Mouse (Mus musculus): ENCODE measurements around the gene Scgb1b27. TPM values are rescaled to one million over a fixed set of nuclear protein-coding genes. Genes with fewer than 3 reads are reported as not detected.
"Not testable (repeated sequence)": the region's sequence is repeated elsewhere in the genome, so short reads cannot be mapped to it uniquely, and the experiment has no call there.

Gene Scgb1b27
- polyA plus RNA-seq (2015; fragmentation: Nextera tagmentation; extraction: Ambion mirVana), result not detected in 2 replicates

- H3K27me3 ChIP-seq; H3K4me3 ChIP-seq (replicated peaks); H3K9me3 ChIP-seq (replicated peaks); H3K27ac ChIP-seq; ATAC-seq (replicated peaks; ENCODE audit: low FRiP score); H3K4me2 ChIP-seq; H3K36me3 ChIP-seq; H3K9ac ChIP-seq; H3K4me1 ChIP-seq: not testable (repeated sequence)
- WGBS, result 87% methylated on average over 1 of the region's 1 CpGs
These were observed at the start of gene Scgb1b27 for GRCm38 (mm10) chr7:34021183-34021582. Scgb1b27 (plus strand) TSS chr7:34021483.

DNA sequence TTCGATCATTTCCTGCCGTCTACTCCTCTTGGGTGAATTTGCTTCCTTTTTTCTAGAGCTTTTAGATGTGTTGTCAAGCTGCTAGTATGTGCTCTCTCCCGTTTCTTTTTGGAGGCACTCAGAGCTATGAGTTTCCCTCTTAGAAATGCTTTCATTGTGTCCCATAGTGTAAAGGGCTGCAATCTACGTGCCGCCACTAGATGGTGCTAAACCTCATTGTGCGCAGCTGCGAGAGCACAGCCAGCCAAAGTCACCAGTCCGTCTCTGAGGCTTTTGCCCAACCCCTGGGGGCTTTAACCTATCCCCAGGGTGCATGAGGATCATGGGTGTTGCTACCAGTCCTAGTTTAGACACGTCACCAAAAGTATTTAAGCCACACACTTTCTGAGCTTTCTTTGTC lies 39.0 kb upstream of the Scgb1b27 start:
- not testable (repeated sequence) for H3K27me3 ChIP-seq; H3K36me3 ChIP-seq; H3K4me2 ChIP-seq; H3K9ac ChIP-seq; H3K9me3 ChIP-seq (replicated peaks); ATAC-seq (replicated peaks; ENCODE audit: low FRiP score); H3K27ac ChIP-seq; H3K4me1 ChIP-seq; H3K4me3 ChIP-seq (replicated peaks)
- 23% methylated on average over 8 of the region's 9 CpGs for WGBS

DNA sequence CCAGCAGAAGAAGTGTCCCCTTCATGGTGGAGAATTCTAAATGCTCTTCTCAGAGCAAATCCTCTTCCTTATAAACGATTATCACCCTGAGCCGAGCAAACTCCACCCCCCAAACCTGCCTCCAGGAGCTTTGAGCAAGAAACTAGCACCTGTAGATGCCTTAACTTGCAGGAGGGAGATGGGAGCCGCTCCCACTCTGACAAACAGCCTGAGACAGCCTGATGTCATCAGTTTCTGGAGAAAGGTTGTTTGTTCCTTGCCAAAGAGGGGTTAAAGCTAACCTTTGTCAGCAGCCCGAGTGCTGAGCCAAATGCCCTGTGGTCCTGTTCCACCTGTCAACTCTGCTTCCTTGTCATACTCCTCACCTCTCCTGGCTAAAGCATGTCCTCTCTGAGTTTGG lies 7.4 kb upstream of the Scgb1b27 start, which contains the start of gene Scgb2b27:
TSS of gene Scgb2b27 (minus strand) at position 101 of the 400 bp plus-strand sequence.
- H3K9ac ChIP-seq, result no peak within 1 kb of the TSS
- H3K4me2 ChIP-seq, result no peak within 1 kb of the TSS
- no peak within 1 kb of the TSS for H3K4me3 ChIP-seq (replicated peaks)
- WGBS, result 68% methylated on average over 4 of the region's 4 CpGs
- H3K4me1 ChIP-seq, result no peaks in the 10 kb centered on the region
- ATAC-seq (replicated peaks; ENCODE audit: low FRiP score), result no peak
- H3K9me3 ChIP-seq (replicated peaks), result peaks cover 12% of the 10 kb centered on the region; the same call in 1 of the 2 replicates
- no peak within 1 kb of the TSS for H3K27ac ChIP-seq
- no peaks in the 10 kb centered on the region for H3K27me3 ChIP-seq
- H3K36me3 ChIP-seq, result no peaks in the 10 kb centered on the region

DNA sequence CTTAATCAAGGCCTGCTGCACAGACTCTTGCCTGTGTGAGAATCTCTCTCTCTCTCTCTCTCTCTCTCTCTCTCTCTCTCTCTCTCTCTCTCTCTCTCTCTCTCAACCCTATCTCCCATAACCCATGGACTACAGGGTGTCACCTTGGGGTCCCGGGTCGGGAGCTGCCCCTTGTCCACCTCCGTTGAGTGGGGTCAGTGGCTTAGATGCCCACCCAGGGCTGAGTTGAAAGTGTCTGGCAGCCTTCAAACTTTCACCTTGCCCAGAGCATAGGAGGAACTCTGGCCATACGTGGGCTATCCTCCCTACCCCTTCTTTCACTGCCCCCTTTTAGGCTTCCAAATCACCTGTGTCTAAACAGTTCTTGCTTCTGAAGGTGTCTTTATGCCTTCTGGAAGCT lies 4.4 kb downstream of the Scgb1b27 start:
- no peak for ATAC-seq (replicated peaks; ENCODE audit: low FRiP score)
- H3K4me1 ChIP-seq, result no peaks in the 10 kb centered on the region
- H3K27ac ChIP-seq, result no peak overlapping the region
- 83% methylated on average over 4 of the region's 4 CpGs for WGBS
- H3K4me2 ChIP-seq, result no peak overlapping the region
- H3K9ac ChIP-seq, result no peak overlapping the region
- no peaks in the 10 kb centered on the region for H3K27me3 ChIP-seq
- H3K4me3 ChIP-seq (replicated peaks), result no peak overlapping the region
- H3K9me3 ChIP-seq (replicated peaks), result peaks cover 13% of the 10 kb centered on the region; the same call in 1 of the 2 replicates
- no peaks in the 10 kb centered on the region for H3K36me3 ChIP-seq

- peaks cover 17% of the 10 kb centered on the region; the same call in 1 of the 2 replicates for H3K9me3 ChIP-seq (replicated peaks)
- H3K27ac ChIP-seq; H3K27me3 ChIP-seq; H3K4me1 ChIP-seq; H3K36me3 ChIP-seq; H3K4me3 ChIP-seq (replicated peaks); H3K4me2 ChIP-seq; ATAC-seq (replicated peaks; ENCODE audit: low FRiP score); H3K9ac ChIP-seq: not testable (repeated sequence)
- 84% methylated on average over 9 of the region's 9 CpGs for WGBS
These were observed 5.9 kb downstream of the Scgb1b27 start for GRCm38 (mm10) chr7:34027202-34027601.

DNA sequence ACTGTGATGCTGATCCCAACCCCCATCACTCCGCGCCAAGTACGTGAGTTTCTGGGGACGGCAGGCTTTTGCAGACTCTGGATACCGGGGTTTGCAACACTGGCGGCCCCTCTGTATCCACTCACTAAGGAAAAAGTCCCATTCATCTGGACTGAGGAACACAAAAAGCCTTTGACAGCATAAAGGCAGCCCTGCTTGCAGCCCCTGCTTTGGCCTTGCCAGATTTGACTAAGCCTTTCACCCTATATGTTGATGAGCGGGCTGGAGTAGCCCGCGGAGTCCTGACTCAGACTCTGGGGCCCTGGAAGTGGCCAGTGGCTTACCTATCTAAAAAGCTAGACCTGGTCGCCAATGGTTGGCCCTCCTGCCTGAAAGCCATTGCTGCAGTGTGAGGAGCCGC lies 8.7 kb downstream of the Scgb1b27 start:
- H3K4me2 ChIP-seq, result no peak overlapping the region
- H3K27me3 ChIP-seq, result no peaks in the 10 kb centered on the region
- no peak for ATAC-seq (replicated peaks; ENCODE audit: low FRiP score)
- H3K9me3 ChIP-seq (replicated peaks), result peaks cover 21% of the 10 kb centered on the region; the same call in 1 of the 2 replicates
- no peaks in the 10 kb centered on the region for H3K4me1 ChIP-seq
- no peak overlapping the region for H3K27ac ChIP-seq
- H3K4me3 ChIP-seq (replicated peaks), result no peak overlapping the region
- H3K9ac ChIP-seq, result no peak overlapping the region
- WGBS, result 94% methylated on average over 11 of the region's 11 CpGs
- no peaks in the 10 kb centered on the region for H3K36me3 ChIP-seq

GRCm38 (mm10) chr7:34034579-34034978 lies 13.3 kb downstream of the Scgb1b27 start:
- WGBS, result 86% methylated on average over 4 of the region's 4 CpGs
- not testable (repeated sequence) for ATAC-seq (replicated peaks; ENCODE audit: low FRiP score); H3K4me3 ChIP-seq (replicated peaks); H3K36me3 ChIP-seq; H3K9ac ChIP-seq; H3K27ac ChIP-seq; H3K4me1 ChIP-seq; H3K27me3 ChIP-seq; H3K4me2 ChIP-seq
- H3K9me3 ChIP-seq (replicated peaks), result peaks cover 14% of the 10 kb centered on the region; the same call in 1 of the 2 replicates

DNA sequence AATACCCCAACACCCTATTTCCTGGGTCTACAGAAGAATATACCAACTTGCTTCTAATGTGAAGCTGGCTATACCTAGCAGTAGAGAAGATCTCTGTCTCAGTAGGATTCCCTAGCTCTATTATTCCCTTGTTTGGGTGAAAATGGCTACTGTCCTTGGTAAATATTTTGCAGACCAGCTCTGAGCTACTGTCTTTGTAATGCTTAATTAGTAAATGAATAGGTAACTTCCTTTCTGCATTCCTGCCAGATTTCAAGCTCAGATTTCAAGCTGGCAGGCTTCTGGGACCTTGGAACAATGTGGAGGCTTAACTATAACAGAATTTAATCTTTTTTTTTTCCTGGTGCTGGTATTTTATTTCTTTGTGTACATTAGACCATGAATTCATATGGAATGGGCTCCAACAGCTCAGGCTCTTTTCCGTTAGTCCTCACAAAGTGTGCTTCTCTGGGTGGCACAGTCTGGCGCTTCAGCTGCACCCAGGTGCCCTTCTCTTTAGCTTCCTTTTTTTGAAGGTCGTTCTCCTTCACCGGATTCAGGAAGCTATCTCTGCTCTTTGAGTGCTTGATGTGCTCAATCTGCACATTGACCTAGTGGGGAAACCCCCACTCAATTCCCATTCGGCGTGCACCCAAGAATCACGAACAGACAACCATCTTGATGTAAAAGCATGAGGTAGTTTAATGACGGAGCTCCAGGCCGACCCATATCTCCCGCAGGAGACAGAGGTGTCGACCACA lies 15.0 kb downstream of the Scgb1b27 start:
- H3K9ac ChIP-seq; H3K9me3 ChIP-seq (replicated peaks); ATAC-seq (replicated peaks; ENCODE audit: low FRiP score); H3K27ac ChIP-seq; H3K4me1 ChIP-seq; H3K27me3 ChIP-seq; H3K4me2 ChIP-seq; H3K4me3 ChIP-seq (replicated peaks); H3K36me3 ChIP-seq: not testable (repeated sequence)
- WGBS, result 90% methylated on average over 11 of the region's 11 CpGs

DNA sequence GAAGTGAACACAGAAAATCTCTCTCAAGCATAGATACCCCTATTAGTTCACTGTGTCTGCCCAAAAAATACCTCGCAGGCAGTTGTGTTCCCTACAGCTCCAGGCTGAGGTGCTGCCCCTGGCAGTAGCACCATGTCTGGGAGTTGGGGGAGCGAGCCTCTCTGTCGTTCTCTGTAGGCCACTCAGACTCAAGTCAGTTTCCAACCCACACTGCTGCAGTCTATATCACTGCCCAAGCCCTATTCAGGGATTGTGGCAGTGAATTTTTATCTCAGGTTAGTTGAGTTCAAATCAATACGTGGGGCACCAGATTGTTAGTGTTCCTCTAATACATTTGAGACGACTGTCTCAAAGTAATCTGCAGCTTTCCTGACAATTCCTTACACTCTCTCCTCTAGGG lies 46.8 kb downstream of the Scgb1b27 start:
- ATAC-seq (replicated peaks; ENCODE audit: low FRiP score); H3K4me2 ChIP-seq; H3K27me3 ChIP-seq; H3K36me3 ChIP-seq; H3K4me1 ChIP-seq; H3K9ac ChIP-seq; H3K9me3 ChIP-seq (replicated peaks); H3K27ac ChIP-seq; H3K4me3 ChIP-seq (replicated peaks): not testable (repeated sequence)
- WGBS, result 81% methylated on average over 5 of the region's 5 CpGs

Other genes with a start within 250 kb of the Scgb1b27 start
- gene Scgb2b26, start 76.4 kb upstream of the Scgb1b27 start, polyA plus RNA-seq (2015; fragmentation: Nextera tagmentation; extraction: Ambion mirVana), result not detected in 2 replicates
- not detected in 2 replicates for gene Scgb2b27, start 7.5 kb upstream of the Scgb1b27 start, polyA plus RNA-seq (2015; fragmentation: Nextera tagmentation; extraction: Ambion mirVana)
- not detected in 2 replicates for gene Scgb1b30, start 73.9 kb downstream of the Scgb1b27 start, polyA plus RNA-seq (2015; fragmentation: Nextera tagmentation; extraction: Ambion mirVana)
- gene Wtip, start 111.8 kb downstream of the Scgb1b27 start, polyA plus RNA-seq (2015; fragmentation: Nextera tagmentation; extraction: Ambion mirVana), result 6.3 and 8.2 TPM in 2 replicates
- gene Uba2, start 148.1 kb downstream of the Scgb1b27 start, polyA plus RNA-seq (2015; fragmentation: Nextera tagmentation; extraction: Ambion mirVana), result 221 and 223 TPM in 2 replicates
- 64.8 and 67.7 TPM in 2 replicates for gene Pdcd2l, start 175.2 kb downstream of the Scgb1b27 start, polyA plus RNA-seq (2015; fragmentation: Nextera tagmentation; extraction: Ambion mirVana)
- gene Gpi1, start 208.9 kb downstream of the Scgb1b27 start, polyA plus RNA-seq (2015; fragmentation: Nextera tagmentation; extraction: Ambion mirVana), result 381 and 404 TPM in 2 replicates
- 0.50 TPM in 1 of 2 replicates, not detected in the other for gene Gm6096, start 229.6 kb downstream of the Scgb1b27 start, polyA plus RNA-seq (2015; fragmentation: Nextera tagmentation; extraction: Ambion mirVana)